Mouse (Mus musculus): ENCODE results near the gene Mak. TPM values are rescaled to one million over a fixed set of nuclear protein-coding genes. Genes with fewer than 3 reads are reported as not detected.

The Mak gene
- 0.11 and 0.40 TPM in 2 replicates for polyA plus RNA-seq (2015; fragmentation: Nextera tagmentation; extraction: Ambion mirVana)

GRCm38 (mm10) chr13:41079421-41079780, at the start of gene Mak:
Mak (minus strand) TSS chr13:41079706.
- WGBS: under 1% methylated on average over 36 of the region's 40 CpGs
- H3K36me3 ChIP-seq (ENCODE audit: control insufficient read depth, insufficient read depth, low read length): no peaks in the 10 kb centered on the region

DNA sequence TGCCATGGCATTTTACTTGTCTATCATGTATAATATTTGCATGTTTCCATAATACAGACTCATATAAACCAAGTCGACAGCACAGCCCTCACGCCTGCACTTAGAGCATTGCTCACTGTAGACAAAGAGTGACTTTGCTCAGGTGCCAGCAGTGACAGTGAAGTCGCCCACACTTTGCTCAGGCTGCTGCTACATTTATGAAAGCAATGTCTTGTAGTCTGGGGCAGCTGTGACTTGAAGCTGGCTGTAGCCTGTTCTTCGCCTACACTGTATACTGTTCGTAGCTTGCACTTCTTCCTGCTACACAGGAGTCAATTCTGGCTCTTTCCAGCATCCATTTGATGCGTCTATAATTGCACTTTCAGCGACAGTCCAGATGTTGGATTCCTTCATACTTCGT, 49.6 kb upstream of the Mak start:
- Histone ChIP-seq H3K9me3 (ENCODE audit: control insufficient read depth, low read length) (no peaks in the 10 kb centered on the region), H3K27ac (ENCODE audit: low read length) (no peak overlapping the region), H3K4me3 (ENCODE audit: low read length) (no peak overlapping the region), H3K36me3 (ENCODE audit: control insufficient read depth, insufficient read depth, low read length) (no peaks in the 10 kb centered on the region), H3K27me3 (replicated peaks; ENCODE audit: control insufficient read depth, insufficient read depth, low read length) (no peaks in the 10 kb centered on the region), H3K9ac (ENCODE audit: low read depth, low read length) (no peak overlapping the region), H3K4me1 (ENCODE audit: control insufficient read depth, insufficient read depth, low read length) (no peaks in the 10 kb centered on the region; the same call in 1 of the 2 replicates), H3K4me2 (ENCODE audit: low read depth, low read length) (no peak overlapping the region)
- WGBS: 86% methylated on average over 8 of the region's 8 CpGs
- ATAC-seq: no peak

More at GRCm38 (mm10) chr13:41079421-41079780, at the start of gene Mak:
- Histone ChIP-seq H3K27me3 (replicated peaks; ENCODE audit: control insufficient read depth, insufficient read depth, low read length) (peaks cover 8% of the 10 kb centered on the region; the same call in 1 of the 2 replicates), H3K4me3 (ENCODE audit: low read length) (peak within 1 kb of the TSS; percentile 55), H3K9me3 (ENCODE audit: control insufficient read depth, low read length) (no peaks in the 10 kb centered on the region), H3K4me2 (ENCODE audit: low read depth, low read length) (peak within 1 kb of the TSS; percentile 94), H3K4me1 (ENCODE audit: control insufficient read depth, insufficient read depth, low read length) (no peaks in the 10 kb centered on the region), H3K9ac (ENCODE audit: low read depth, low read length) (peak within 1 kb of the TSS; percentile 61), H3K27ac (ENCODE audit: low read length) (no peak within 1 kb of the TSS)
- peak; percentile 96 for ATAC-seq

DNA sequence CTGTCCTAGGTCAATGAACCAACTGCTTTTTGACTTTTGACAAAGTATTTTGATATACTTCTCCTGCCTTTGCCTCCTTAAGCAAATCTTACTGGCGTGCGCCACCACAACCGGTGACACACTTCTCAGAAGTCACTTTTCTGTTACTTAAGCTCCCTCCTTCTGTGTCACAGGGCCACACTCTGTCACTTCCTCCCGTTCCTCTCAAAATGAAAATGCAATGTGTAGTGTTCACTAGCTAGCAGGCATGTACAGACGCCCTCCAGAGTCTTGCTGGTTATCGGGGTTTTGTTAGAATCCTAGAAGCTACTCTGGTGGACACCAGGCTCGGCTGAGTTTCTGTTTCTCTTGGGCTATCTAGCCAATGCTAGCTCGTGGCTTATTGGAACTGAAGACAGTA, 48.8 kb upstream of the Mak start:
- WGBS: 85% methylated on average over 8 of the region's 8 CpGs
- Histone ChIP-seq H3K4me1 (ENCODE audit: control insufficient read depth, insufficient read depth, low read length) (no peaks in the 10 kb centered on the region; the same call in 1 of the 2 replicates), H3K27me3 (replicated peaks; ENCODE audit: control insufficient read depth, insufficient read depth, low read length) (no peaks in the 10 kb centered on the region), H3K4me3 (ENCODE audit: low read length) (no peak overlapping the region), H3K36me3 (ENCODE audit: control insufficient read depth, insufficient read depth, low read length) (no peaks in the 10 kb centered on the region), H3K4me2 (ENCODE audit: low read depth, low read length) (no peak overlapping the region), H3K9ac (ENCODE audit: low read depth, low read length) (no peak overlapping the region), H3K27ac (ENCODE audit: low read length) (no peak overlapping the region), H3K9me3 (ENCODE audit: control insufficient read depth, low read length) (no peaks in the 10 kb centered on the region)
- ATAC-seq: no peak

DNA sequence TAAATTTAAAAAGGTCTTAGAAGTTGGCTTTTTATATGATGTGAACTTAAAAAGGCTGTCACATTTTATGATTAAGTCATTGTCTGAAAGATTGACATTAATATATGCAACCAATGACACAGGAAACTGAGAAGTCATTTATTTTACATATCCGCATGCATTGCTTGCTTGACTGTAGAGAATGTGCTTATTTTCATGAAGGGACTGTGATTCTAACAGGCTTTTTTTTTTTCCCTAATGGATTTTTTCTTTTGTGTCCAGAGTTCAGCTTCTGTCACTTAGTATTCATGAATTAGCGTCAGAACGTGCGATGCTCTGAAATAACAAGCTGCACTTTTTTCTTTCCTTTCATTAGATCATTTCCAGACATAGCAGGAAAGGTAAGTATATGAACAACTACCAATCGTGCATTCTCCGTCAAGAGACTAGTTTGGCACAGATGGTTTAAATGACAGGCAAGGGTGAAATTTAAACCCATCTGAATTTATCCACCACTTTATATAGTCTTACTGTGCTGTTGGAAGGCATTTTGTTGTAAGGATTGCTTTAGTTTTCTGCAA, 44.2 kb upstream of the Mak start:
- no peak for ATAC-seq
- Histone ChIP-seq H3K9me3 (ENCODE audit: control insufficient read depth, low read length) (no peaks in the 10 kb centered on the region), H3K27me3 (replicated peaks; ENCODE audit: control insufficient read depth, insufficient read depth, low read length) (no peaks in the 10 kb centered on the region), H3K4me1 (ENCODE audit: control insufficient read depth, insufficient read depth, low read length) (no peaks in the 10 kb centered on the region), H3K4me3 (ENCODE audit: low read length) (no peak overlapping the region), H3K9ac (ENCODE audit: low read depth, low read length) (no peak overlapping the region), H3K4me2 (ENCODE audit: low read depth, low read length) (no peak overlapping the region), H3K36me3 (ENCODE audit: control insufficient read depth, insufficient read depth, low read length) (no peaks in the 10 kb centered on the region), H3K27ac (ENCODE audit: low read length) (no peak overlapping the region)
- 83% methylated on average over 6 of the region's 6 CpGs for WGBS

DNA sequence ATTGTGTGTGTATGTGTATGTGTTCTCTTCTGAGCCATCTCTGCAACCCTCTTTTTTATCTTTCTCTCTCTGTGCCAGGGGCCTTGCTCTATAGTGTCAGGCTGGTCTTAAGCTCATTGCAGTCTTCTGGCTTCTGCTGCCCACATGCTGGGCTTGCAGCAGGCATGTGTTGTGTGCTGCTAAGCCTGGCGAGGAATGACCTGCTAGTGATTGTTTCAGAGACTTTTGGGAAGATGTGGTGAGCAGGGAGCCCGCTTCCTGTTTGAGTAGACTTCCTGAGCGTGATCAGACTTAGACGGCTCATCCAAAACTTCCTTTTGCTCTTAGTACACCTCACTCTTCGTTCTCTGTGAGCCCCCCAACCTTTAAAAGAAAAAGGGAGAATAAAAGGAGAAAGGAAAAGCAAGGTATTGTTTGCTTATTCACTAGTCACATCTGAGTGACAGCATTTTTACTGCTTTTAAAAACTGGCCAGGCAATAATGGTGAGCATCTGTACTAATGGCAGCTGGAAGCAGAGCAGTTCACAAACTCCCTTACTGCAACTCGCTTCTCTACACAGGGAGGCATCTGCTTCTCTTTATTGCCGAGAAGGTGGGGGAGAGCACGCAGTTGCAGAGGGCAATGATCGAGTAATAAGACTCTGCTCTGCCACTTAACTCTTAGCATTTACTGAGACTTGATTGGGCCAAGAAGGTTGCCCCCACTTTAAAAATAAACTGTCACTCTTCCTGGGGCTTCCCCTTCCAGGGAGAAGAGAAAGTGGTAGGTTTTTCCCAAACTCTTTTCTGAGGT, 39.8 kb upstream of the Mak start:
- Histone ChIP-seq H3K9ac (ENCODE audit: low read depth, low read length) (no peak overlapping the region), H3K27me3 (replicated peaks; ENCODE audit: control insufficient read depth, insufficient read depth, low read length) (no peaks in the 10 kb centered on the region), H3K4me3 (ENCODE audit: low read length) (no peak overlapping the region), H3K4me2 (ENCODE audit: low read depth, low read length) (no peak overlapping the region), H3K36me3 (ENCODE audit: control insufficient read depth, insufficient read depth, low read length) (no peaks in the 10 kb centered on the region), H3K9me3 (ENCODE audit: control insufficient read depth, low read length) (no peaks in the 10 kb centered on the region), H3K27ac (ENCODE audit: low read length) (no peak overlapping the region), H3K4me1 (ENCODE audit: control insufficient read depth, insufficient read depth, low read length) (no peaks in the 10 kb centered on the region)
- ATAC-seq: no peak
- 33% methylated on average over 9 of the region's 9 CpGs for WGBS

DNA sequence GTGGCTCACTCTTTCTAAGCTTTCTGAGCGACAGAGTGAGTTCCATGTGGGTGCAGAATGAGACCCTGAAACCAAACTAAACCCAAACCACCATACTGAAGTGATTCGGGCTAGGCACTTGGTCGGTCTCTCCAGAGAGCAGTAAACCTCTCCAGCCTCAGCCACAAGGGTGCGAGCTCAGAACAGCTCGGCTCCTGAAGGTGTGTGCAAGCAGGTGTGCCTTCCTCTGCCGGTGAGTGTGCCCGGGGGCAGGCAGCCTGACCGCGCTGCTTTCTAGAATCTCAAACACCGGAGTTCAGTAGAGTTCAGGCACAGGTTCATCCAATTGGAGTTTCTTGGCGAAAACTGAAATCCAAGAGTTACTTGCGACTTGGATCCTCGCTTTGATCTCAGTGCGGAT, 34.4 kb upstream of the Mak start, which contains the start of gene Sycp2l:
Sycp2l (plus strand) TSS at position 368 of the 400 bp plus-strand sequence.
- H3K9me3 ChIP-seq (ENCODE audit: control insufficient read depth, low read length): no peaks in the 10 kb centered on the region
- ATAC-seq: peak; percentile 81
- H3K27me3 ChIP-seq (replicated peaks; ENCODE audit: control insufficient read depth, insufficient read depth, low read length): no peaks in the 10 kb centered on the region
- WGBS: 31% methylated on average over 14 of the region's 14 CpGs
- H3K4me1 ChIP-seq (ENCODE audit: control insufficient read depth, insufficient read depth, low read length): no peaks in the 10 kb centered on the region
- H3K36me3 ChIP-seq (ENCODE audit: control insufficient read depth, insufficient read depth, low read length): no peaks in the 10 kb centered on the region
- peak within 1 kb of the TSS; percentile 58 for H3K4me2 ChIP-seq (ENCODE audit: low read depth, low read length)
- no peak within 1 kb of the TSS for H3K27ac ChIP-seq (ENCODE audit: low read length)
- H3K9ac ChIP-seq (ENCODE audit: low read depth, low read length): peak within 1 kb of the TSS; percentile 49
- H3K4me3 ChIP-seq (ENCODE audit: low read length): peak within 1 kb of the TSS; percentile 38

GRCm38 (mm10) chr13:41110935-41111334, 31.4 kb upstream of the Mak start, which contains the start of gene Gcm2:
Gcm2 (minus strand) TSS chr13:41111035.
- WGBS: 77% methylated on average over 3 of the region's 3 CpGs
- H3K4me1 ChIP-seq (ENCODE audit: control insufficient read depth, insufficient read depth, low read length): no peaks in the 10 kb centered on the region
- H3K9me3 ChIP-seq (ENCODE audit: control insufficient read depth, low read length): no peaks in the 10 kb centered on the region
- no peak within 1 kb of the TSS for H3K9ac ChIP-seq (ENCODE audit: low read depth, low read length)
- H3K27me3 ChIP-seq (replicated peaks; ENCODE audit: control insufficient read depth, insufficient read depth, low read length): no peaks in the 10 kb centered on the region
- H3K36me3 ChIP-seq (ENCODE audit: control insufficient read depth, insufficient read depth, low read length): no peaks in the 10 kb centered on the region
- no peak within 1 kb of the TSS for H3K4me2 ChIP-seq (ENCODE audit: low read depth, low read length)
- H3K4me3 ChIP-seq (ENCODE audit: low read length): no peak within 1 kb of the TSS
- no peak for ATAC-seq
- H3K27ac ChIP-seq (ENCODE audit: low read length): no peak within 1 kb of the TSS

GRCm38 (mm10) chr13:41105541-41105940, 26.0 kb upstream of the Mak start:
- ATAC-seq: no peak
- H3K27ac ChIP-seq (ENCODE audit: low read length): no peak overlapping the region
- H3K9ac ChIP-seq (ENCODE audit: low read depth, low read length): no peak overlapping the region
- no peaks in the 10 kb centered on the region for H3K27me3 ChIP-seq (replicated peaks; ENCODE audit: control insufficient read depth, insufficient read depth, low read length)
- no peaks in the 10 kb centered on the region for H3K4me1 ChIP-seq (ENCODE audit: control insufficient read depth, insufficient read depth, low read length)
- no peaks in the 10 kb centered on the region for H3K9me3 ChIP-seq (ENCODE audit: control insufficient read depth, low read length)
- no peak overlapping the region for H3K4me2 ChIP-seq (ENCODE audit: low read depth, low read length)
- 91% methylated on average over 13 of the region's 13 CpGs for WGBS
- no peaks in the 10 kb centered on the region for H3K36me3 ChIP-seq (ENCODE audit: control insufficient read depth, insufficient read depth, low read length)
- H3K4me3 ChIP-seq (ENCODE audit: low read length): no peak overlapping the region

GRCm38 (mm10) chr13:41103841-41104525, 24.5 kb upstream of the Mak start:
- Histone ChIP-seq H3K9ac (ENCODE audit: low read depth, low read length) (no peak overlapping the region), H3K4me2 (ENCODE audit: low read depth, low read length) (no peak overlapping the region), H3K27me3 (replicated peaks; ENCODE audit: control insufficient read depth, insufficient read depth, low read length) (no peaks in the 10 kb centered on the region), H3K4me1 (ENCODE audit: control insufficient read depth, insufficient read depth, low read length) (no peaks in the 10 kb centered on the region), H3K27ac (ENCODE audit: low read length) (no peak overlapping the region), H3K4me3 (ENCODE audit: low read length) (no peak overlapping the region), H3K9me3 (ENCODE audit: control insufficient read depth, low read length) (no peaks in the 10 kb centered on the region), H3K36me3 (ENCODE audit: control insufficient read depth, insufficient read depth, low read length) (no peaks in the 10 kb centered on the region)
- WGBS: 71% methylated on average over 12 of the region's 12 CpGs
- no peak for ATAC-seq
